ENCODE assay signal across 9 mouse cellular contexts in the genomic region with DNA sequence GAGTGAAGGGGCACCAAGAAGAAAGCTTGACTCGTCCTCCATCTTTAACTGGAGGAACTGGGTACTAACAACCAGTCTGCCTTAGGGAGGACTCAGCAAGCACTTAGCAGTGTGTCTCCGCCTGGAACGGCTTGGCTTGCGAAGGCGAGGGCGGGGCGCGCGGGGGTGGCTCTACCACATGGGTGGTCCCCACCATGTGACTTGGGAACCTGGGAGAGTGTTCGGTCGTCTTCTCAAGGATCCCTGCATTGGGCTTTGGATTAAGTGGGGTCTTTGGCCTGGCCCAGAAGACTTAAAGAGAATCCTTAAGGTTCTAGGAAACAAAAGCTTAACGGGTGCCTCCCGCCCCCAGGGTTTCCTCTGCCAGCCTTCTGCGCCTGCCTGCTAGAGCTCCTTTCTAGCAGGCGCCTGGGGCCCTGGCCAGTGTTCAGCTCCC. TPM values are rescaled to one million over a fixed set of nuclear protein-coding genes. Genes with fewer than 3 reads are reported as not detected.
A peak's percentile ranks its signal among the peaks of the same experiment; 100 is the strongest.
DNase-seq lines count a peak whose midpoint lies in the region; ATAC-seq and TF ChIP-seq lines count a peak whose summit lies in the region.
"Had no signal": no experiment of that assay in that cellular context is flagged by ENCODE, and none has a peak within 500 bp of the region (broad histone marks: within the 10 kb centered on the region; RNA-seq: fewer than 3 reads in every experiment).

No protein-coding gene starts in this region.

- no peaks in the 10 kb centered on the region for H3K36me3 ChIP-seq in forebrain, embryonic 15.5 days
- H3K36me3 ChIP-seq in heart, postnatal 0 days (replicated peaks; ENCODE audit: control insufficient read depth, insufficient read depth, low read length) = no peaks in the 10 kb centered on the region

- TF ChIP-seq CTCF in heart, postnatal 0 days (IDR thresholded peaks at IDR 0.05; ENCODE audit: low read depth) = no peak

- no peaks in the 10 kb centered on the region for H3K9me3 ChIP-seq in forebrain, embryonic 15.5 days
- no peaks in the 10 kb centered on the region for H3K9me3 ChIP-seq in heart, postnatal 0 days (replicated peaks; ENCODE audit: control insufficient read depth, low read length)

- peak; percentile 55 for DNase-seq in Muller cell, postnatal 12 days (ENCODE audit: inconsistent ontology term)
- peak; percentile 80 to 81 for DNase-seq in cerebellum, adult 18-20 months
- DNase-seq in heart, postnatal 0 days (ENCODE audit: low spot score) = peak; percentile 34
- DNase-seq in left cerebral cortex, adult 18-20 months (ENCODE audit: low spot score in 2 of 2) = peak; percentile 73 to 80
- peak; percentile 83 for DNase-seq in lung, postnatal 10 days
- DNase-seq in retina, postnatal 7 days (ENCODE audit: low read depth, low spot score) = peak; percentile 14
- DNase-seq in MN1 (ENCODE audit: low spot score) = no peak

- WGBS in forebrain, embryonic 15.5 days = 2% methylated on average over 15 of the region's 15 CpGs
- WGBS in heart, postnatal 0 days = 5% methylated on average over 15 of the region's 15 CpGs

- peaks cover 29% of the 10 kb centered on the region for H3K4me1 ChIP-seq in forebrain, embryonic 15.5 days
- no peaks in the 10 kb centered on the region for H3K4me1 ChIP-seq in heart, postnatal 0 days (ENCODE audit: control insufficient read depth, insufficient read depth)

- no peaks in the 10 kb centered on the region for H3K27me3 ChIP-seq in forebrain, embryonic 15.5 days
- 0 out of 2 replicates have a peak, but pooled peaks cover 4% of the 10 kb centered on the region for H3K27me3 ChIP-seq in heart, postnatal 0 days (ENCODE audit: control insufficient read depth, insufficient read depth, low read length)

- peak overlapping the region; percentile 45 for H3K4me3 ChIP-seq in forebrain, embryonic 15.5 days
- H3K4me3 ChIP-seq in heart, postnatal 0 days (ENCODE audit: low read depth, low read length) = peak overlapping the region; percentile 47

- H3K9ac ChIP-seq in forebrain, embryonic 15.5 days (replicated peaks) = peak overlapping the region; percentile 51
- H3K9ac ChIP-seq in heart, postnatal 0 days (replicated peaks; ENCODE audit: low read depth, low read length) = peak overlapping the region; percentile 58

- peak overlapping the region; percentile 63 for H3K4me2 ChIP-seq in forebrain, embryonic 15.5 days (replicated peaks)
- peak overlapping the region; percentile 69 for H3K4me2 ChIP-seq in heart, postnatal 0 days (ENCODE audit: low read depth, low read length)

- no peak for TF ChIP-seq EP300 in heart, postnatal 0 days (IDR thresholded peaks at IDR 0.05; ENCODE audit: low read depth)

- H3K27ac ChIP-seq in forebrain, embryonic 15.5 days (replicated peaks) = peak overlapping the region; percentile 62
- no peak overlapping the region for H3K27ac ChIP-seq in heart, postnatal 0 days (ENCODE audit: low read depth)

- ATAC-seq in forebrain, embryonic 15.5 days (replicated peaks) = peak; percentile 88
- peak; percentile 66 for ATAC-seq in heart, postnatal 0 days (ENCODE audit: insufficient read depth, low read depth)

RNA-seq across cellular contexts. Expression of a gene that starts 16.4 kb away (rescaled TPM):
- polyA plus RNA-seq in forebrain, embryonic 15.5 days (2015; fragmentation: Nextera tagmentation; extraction: Ambion mirVana) = 14.4 and 16.3 TPM in 2 replicates
- total RNA-seq in heart, postnatal 0 days (2014; rRNA removed; ENCODE audit: low replicate concordance) = 50.9 and 54.7 TPM in 2 replicates
- 6.5 and 7.1 TPM in 2 replicates for polyA plus RNA-seq in heart, postnatal 0 days (2015; fragmentation: Nextera tagmentation; extraction: Ambion mirVana)
- total RNA-seq in left cerebral cortex, adult 18-20 months (2021) = 1 to 10 TPM; 8.3 to 9.1 TPM
- total RNA-seq: neutrophil, adult 5-6 weeks had no signal

RNA-seq across cellular contexts. Expression of a gene that starts 24.9 kb away (rescaled TPM):
- 5.0 and 7.4 TPM in 2 replicates for polyA plus RNA-seq in forebrain, embryonic 15.5 days (2015; fragmentation: Nextera tagmentation; extraction: Ambion mirVana)
- total RNA-seq in heart, postnatal 0 days (2014; rRNA removed; ENCODE audit: low replicate concordance) = 1.1 and 1.8 TPM in 2 replicates
- polyA plus RNA-seq in heart, postnatal 0 days (2015; fragmentation: Nextera tagmentation; extraction: Ambion mirVana) = 1.3 and 1.6 TPM in 2 replicates
- 10 to 100 TPM; 23.1 to 25.9 TPM for total RNA-seq in left cerebral cortex, adult 18-20 months (2021)

RNA-seq across cellular contexts. Expression of a gene that starts 48.9 kb away (rescaled TPM):
- 12.9 and 13.0 TPM in 2 replicates for polyA plus RNA-seq in forebrain, embryonic 15.5 days (2015; fragmentation: Nextera tagmentation; extraction: Ambion mirVana)
- 19.4 and 31.6 TPM in 2 replicates for total RNA-seq in heart, postnatal 0 days (2014; rRNA removed; ENCODE audit: low replicate concordance)
- polyA plus RNA-seq in heart, postnatal 0 days (2015; fragmentation: Nextera tagmentation; extraction: Ambion mirVana) = 3.4 and 3.7 TPM in 2 replicates
- total RNA-seq in left cerebral cortex, adult 18-20 months (2021) = 100 to 1,000 TPM; 136 to 139 TPM
